Mouse (Mus musculus) heart, postnatal 14 days (tissue): Measurements from ENCODE around the gene Ccdc187. TPM values are rescaled to one million over a fixed set of nuclear protein-coding genes. Genes with fewer than 3 reads are reported as not detected.

Experiments
- DNase-seq, 2 experiments: peaks; one replicate each; pipeline ENCODE4 v3.0.0; 2021 to 2022
- intact Hi-C: fragments of 180-260 bp; cut with DNase I; formaldehyde crosslinking; loops from one replicate; pipeline ENCODE4 v1.15.1; 2025
- long read RNA-seq, 2 experiments: library from polyadenylated mRNA; stranded (forward); transcript quantifications; one replicate each; pipeline ENCODE4 v2.0.0; 2021
- total RNA-seq, 2 experiments: library from RNA; stranded (reverse); gene quantifications; 2 replicates each; pipeline ENCODE4 v1.2.3; 2021

Ccdc187 gene
- total RNA-seq, result under 1 TPM; 0.10 to 0.17 TPM
- long read RNA-seq, experiment 1, result 0 reads
- long read RNA-seq, experiment 2, result 0 reads

- no peak for DNase-seq
- intact Hi-C loops, result no loop called here
Observed at GRCm38 (mm10) chr2:26294457-26294856, at the start of gene Ccdc187. Gene Ccdc187, minus strand, starts transcription at chr2:26294557.

- intact Hi-C loops, result no loop called here
- DNase-seq, result peak in 1 of 2 experiments; percentile 33
Observed at GRCm38 (mm10) chr2:26342609-26343490, 48.5 kb upstream of the Ccdc187 start.

GRCm38 (mm10) chr2:26342044-26342443, 47.7 kb upstream of the Ccdc187 start:
- intact Hi-C loops, result no loop called here
- peak; percentile 85 to 89 for DNase-seq

- DNase-seq, result peak in 1 of 2 experiments; percentile 47
- intact Hi-C loops, result no loop called here
Observed at GRCm38 (mm10) chr2:26341510-26341981, 47.2 kb upstream of the Ccdc187 start.

GRCm38 (mm10) chr2:26339204-26339551, 44.8 kb upstream of the Ccdc187 start:
- DNase-seq, result peak; percentile 76 to 87
- intact Hi-C loops, result no loop called here

- intact Hi-C loops, result no loop called here
- DNase-seq, result no peak
Observed at GRCm38 (mm10) chr2:26338302-26339203, 44.2 kb upstream of the Ccdc187 start.

- intact Hi-C loops, result no loop called here
- DNase-seq, result no peak
Observed at GRCm38 (mm10) chr2:26330702-26331101, 36.3 kb upstream of the Ccdc187 start.

GRCm38 (mm10) chr2:26330056-26330468, 35.7 kb upstream of the Ccdc187 start:
- no peak for DNase-seq
- intact Hi-C loops, result no loop called here

- intact Hi-C loops, result no loop called here
- peak; percentile 74 to 79 for DNase-seq
Observed at GRCm38 (mm10) chr2:26329402-26329801, 35.0 kb upstream of the Ccdc187 start.

GRCm38 (mm10) chr2:26327852-26328251, 33.5 kb upstream of the Ccdc187 start:
- intact Hi-C loops, result no loop called here
- peak in 1 of 2 experiments; percentile 7 for DNase-seq

- intact Hi-C loops, result loop anchor here (1.0 kb wide), 1 partner anchor 27 kb away; the partner anchor contains the start of gene Dnlz
- peak; percentile 77 to 81 for DNase-seq
Observed at GRCm38 (mm10) chr2:26325386-26326181, 31.2 kb upstream of the Ccdc187 start.

- DNase-seq, result peak; percentile 41 to 64
- intact Hi-C loops, result loop anchor here (1.0 to 5.0 kb wide), 2 partner anchors 27 to 237 kb away; partner anchors contain the start of gene Dnlz
Observed at GRCm38 (mm10) chr2:26324917-26325316, 30.6 kb upstream of the Ccdc187 start.

GRCm38 (mm10) chr2:26323589-26324325, 29.4 kb upstream of the Ccdc187 start:
- intact Hi-C loops, result loop anchor here (5.0 kb wide), 1 partner anchor 239 kb away; no protein-coding TSS in a partner anchor
- DNase-seq, result no peak

- intact Hi-C loops, result loop anchor here (5.0 kb wide), 1 partner anchor 242 kb away; no protein-coding TSS in a partner anchor
- DNase-seq, result no peak
Observed at GRCm38 (mm10) chr2:26320245-26321185, 26.2 kb upstream of the Ccdc187 start.

- intact Hi-C loops, result loop anchor here (5.0 kb wide), 2 partner anchors 33 to 243 kb away; partner anchors contain the start of gene Dnlz
- no peak for DNase-seq
Observed at GRCm38 (mm10) chr2:26319519-26320244, 25.3 kb upstream of the Ccdc187 start.

GRCm38 (mm10) chr2:26319109-26319508, 24.8 kb upstream of the Ccdc187 start:
- intact Hi-C loops, result loop anchor here (5.0 kb wide), 1 partner anchor 33 kb away; the partner anchor contains the start of gene Dnlz
- DNase-seq, result no peak
